Mouse (Mus musculus) NIH3T3 (cell line): ENCODE results near the gene Chrm4.
A peak's percentile ranks its signal among the peaks of the same experiment; 100 is the strongest.

ENCODE experiments used
- DNase-seq: peaks from one replicate; pipeline ENCODE4 v3.0.0-alpha.2; 2012; ENCODE audit warnings: low read depth

Gene Chrm4

DNA sequence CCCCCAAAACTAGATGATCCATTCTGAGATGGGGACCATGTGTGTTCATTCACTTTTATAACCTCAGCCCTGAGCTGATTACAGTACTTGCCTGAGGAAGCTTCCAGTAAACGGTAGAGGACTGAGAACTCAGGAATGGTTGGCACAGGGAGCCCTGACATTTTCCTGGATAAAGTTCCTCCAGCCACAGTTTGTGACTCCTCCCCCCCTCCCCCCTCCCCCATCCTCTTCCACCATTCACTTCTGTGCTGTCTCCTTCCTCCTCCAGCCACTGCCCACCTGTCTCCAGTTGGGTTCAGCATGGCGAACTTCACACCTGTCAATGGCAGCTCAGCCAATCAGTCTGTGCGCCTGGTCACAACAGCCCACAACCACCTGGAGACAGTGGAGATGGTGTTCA is at the start of gene Chrm4:
Gene Chrm4 (plus strand): TSS at position 301 of the 400 bp plus-strand sequence.
- DNase-seq: no peak

DNA sequence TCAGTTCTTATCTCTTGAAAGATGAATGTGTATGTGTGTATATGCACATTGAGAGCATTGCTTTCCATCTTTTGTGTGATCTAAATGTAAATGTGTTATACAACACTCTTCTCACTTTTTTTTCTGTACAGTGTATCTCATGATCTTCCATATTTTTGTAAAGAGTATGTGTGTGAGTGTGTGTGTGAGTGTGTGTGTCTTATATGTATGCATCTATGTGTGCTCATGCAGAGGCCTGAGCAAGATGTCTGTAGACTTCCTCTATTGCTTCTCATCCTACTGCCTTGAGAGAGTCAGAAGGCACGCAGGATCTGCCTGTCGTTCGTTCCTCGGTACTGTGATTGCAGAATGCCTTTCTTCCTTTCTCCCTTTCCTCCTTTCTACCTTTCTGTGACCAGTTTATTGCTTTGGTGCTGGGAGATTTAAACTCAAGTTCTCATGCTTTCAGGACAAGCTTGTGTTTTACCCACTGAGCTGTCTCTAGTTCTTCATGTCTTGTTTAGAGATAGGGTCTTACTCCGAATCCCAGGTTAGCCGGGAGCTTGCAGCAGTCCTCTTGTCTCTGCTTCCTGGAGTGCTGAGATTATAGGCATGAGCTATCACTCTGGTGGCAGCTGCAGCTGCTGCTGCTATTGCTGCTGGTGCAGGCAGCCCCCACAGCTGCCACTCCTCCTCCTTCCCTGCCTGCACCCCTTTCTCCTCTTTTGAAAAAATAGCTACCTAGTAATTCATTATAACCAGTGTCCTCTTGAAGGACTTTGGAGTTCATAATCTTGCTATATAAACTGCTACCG is 48.5 kb upstream of the Chrm4 start:
- no peak for DNase-seq

DNA sequence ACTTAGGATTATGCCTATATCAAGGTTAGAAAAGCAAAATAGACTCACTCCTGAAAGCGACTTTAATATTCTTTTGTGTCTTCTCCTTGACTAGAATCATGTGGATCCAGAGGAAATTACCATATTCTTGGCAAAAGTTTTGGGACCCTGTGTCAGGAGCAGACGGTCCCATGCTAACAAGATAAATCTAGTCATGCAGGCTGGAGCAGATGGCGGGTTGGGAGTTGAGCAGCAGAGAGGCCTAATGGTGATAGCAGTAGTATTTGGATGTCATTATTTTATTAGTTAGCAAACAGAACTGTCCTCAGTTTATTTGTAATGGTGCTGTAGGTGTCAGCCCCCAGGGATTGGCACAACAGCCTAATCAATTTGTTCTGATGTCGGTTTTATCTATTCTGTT is 43.1 kb upstream of the Chrm4 start:
- no peak for DNase-seq

DNA sequence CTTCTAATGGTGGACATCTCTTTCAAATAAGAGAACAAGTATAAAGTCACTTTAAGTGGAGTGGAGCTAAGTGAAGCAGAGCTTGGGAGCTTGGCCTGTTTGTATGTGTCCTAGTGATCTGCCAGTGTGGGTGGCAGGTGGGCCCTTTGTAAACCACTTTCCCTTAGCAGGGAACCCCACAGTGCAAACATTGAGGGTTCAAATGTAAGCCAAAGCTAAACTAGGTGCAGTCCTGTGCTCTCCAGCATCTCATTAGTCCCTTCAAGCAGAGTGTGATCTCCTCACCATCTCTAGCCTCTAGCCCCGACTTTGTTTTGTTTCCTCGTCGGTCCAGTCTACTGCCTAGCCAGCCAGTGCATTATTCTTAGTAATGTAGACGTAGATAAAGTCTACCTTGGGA is 42.4 kb upstream of the Chrm4 start:
- no peak for DNase-seq

DNA sequence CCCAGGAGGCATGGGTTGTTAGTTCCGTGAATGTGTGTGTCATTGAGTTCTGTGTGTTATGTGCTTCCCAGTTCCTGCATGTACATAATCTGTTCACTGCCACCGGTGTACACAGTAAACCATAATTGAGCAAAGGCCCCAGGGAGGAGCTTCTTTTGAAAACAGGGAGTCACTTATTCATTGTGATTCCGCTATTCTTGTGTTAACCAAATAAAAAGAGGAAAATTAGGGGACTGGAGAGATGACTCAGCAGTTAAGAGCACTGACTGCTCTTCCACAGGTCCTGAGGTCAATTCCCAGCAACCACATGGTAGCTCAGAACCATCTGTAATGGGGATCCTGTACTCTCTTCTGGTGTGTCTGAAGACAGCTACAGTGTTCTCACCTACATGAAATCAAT is 32.3 kb upstream of the Chrm4 start:
- DNase-seq: no peak

DNA sequence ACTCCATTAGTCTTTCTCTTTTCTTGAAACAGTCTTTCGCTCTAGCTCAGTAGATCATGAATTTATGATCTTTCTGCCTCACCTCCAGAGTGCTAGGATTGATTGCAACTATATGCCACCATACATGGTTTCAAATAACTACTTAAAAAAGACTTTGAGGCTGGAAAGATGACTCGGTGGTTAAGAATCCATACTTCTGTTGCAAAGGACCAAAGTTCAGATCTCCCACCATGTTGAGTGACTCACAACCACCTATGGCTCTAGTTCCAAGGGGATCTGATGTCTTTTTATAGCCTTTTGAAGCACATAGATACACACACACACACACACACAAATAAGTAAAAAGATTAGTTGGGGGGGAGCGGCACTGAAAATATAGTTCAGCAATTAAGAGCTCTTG is 31.6 kb upstream of the Chrm4 start:
- DNase-seq: peak; percentile 80

DNA sequence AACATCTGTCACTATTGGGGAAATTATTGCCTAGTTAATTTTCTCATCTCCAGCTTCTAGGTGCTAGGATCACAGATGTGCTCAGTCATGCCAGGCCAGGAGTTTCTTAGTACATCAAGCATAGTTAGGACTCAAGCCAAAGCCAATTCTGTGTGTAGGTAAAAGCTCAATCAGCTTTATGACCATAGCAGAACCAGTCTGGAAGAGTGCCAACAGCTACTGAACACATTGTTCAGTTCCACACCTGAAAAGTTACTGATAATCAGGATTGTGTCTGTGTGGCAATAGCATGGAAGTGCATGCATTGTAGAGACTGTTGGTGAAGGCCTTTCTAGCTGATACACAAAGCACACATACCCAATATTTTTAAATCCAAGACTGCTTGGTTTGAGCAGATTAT is 29.1 kb upstream of the Chrm4 start:
- DNase-seq: no peak

DNA sequence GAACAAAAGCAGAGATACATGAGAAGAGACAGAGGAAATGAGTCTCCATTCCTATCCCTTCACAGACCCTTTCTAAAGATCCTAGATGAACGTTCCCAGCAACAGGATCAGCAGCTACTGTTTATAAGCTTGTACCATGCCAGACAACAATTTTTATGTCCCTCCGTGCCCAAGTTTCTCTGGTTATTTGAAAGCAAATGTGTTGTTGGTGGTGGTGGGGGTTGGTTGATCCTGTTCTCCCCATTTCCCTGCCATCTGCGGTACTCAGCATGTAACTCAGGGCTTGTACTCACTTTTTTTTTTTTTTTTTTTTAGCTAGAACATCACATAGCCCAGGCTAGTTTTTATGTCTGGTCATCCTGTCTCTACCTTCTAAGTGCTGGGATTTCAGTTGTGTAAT is 27.9 kb upstream of the Chrm4 start:
- DNase-seq: no peak

DNA sequence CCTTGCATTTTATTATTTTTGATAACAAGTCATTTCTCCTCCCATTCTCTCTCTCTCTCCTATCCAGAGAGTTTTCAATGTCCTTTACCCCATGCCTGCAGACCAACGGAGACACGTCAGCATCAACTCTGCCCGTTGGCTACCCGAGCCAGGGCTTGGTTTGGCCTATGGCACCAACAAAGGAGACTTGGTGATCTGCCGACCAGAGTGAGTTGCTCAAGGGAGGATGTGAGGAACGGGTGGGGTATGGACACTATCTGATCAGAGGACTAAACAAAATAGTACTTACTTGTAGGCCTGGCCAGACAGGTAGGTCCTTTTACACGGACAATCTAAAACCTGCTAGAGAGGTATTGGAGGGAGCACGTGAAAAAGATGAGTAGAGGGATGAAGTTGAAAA is 26.6 kb upstream of the Chrm4 start:
- DNase-seq: no peak

DNA sequence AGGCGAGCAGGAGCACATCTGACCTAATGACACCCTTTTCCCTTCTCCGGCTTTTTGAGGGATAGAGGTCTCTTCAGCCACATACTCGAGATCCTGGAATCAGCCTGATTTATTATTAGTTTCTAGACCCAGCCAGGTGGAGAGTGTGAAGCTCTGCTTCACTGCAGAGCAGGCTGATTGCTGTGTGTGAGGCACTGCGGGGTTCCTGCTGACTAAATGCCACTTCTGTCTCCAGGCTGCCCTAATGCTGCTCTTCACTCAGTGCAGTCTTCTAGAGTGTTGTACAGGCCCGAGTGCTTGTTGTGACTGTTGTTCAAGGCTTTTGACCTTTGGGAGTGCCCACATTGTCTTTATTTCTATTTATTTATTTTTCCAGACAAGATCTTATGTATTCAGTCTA is 24.7 kb upstream of the Chrm4 start:
- DNase-seq: no peak

DNA sequence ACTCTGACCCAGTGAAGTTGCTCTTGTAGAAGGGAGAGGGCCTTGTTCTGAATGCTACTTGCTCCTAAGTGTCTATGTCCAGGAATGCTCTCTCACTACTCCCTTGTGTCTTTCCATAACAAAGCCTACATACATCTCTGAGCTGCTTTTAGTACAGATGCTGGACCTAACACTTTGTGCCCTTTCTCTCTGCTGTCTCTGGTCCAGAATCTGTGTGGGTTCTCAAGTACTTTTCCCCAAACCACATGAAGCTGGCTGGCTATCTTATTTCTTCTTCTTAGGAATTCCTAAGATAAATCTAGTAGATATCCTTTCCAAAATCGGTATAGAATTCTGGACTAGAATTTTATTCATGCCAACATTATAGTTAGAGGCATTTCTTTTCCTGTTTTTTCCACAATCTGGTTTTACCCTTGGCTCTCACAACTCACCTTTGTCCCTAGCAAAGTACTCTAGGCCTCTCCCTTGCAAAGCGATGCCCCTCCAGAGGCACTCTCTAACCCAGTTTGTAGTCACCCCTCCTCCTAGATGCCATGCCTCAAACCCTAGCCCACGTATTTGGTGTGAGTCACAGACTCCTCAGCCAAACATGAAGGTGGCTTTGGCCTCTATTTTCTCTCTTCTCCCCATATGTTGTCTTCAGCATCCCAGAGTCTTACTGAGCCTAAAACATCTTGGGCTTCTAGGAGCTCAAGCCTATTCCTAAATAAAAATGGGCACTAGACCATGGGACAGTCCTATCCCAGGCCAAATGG is 23.7 kb upstream of the Chrm4 start:
- peak; percentile 44 for DNase-seq

DNA sequence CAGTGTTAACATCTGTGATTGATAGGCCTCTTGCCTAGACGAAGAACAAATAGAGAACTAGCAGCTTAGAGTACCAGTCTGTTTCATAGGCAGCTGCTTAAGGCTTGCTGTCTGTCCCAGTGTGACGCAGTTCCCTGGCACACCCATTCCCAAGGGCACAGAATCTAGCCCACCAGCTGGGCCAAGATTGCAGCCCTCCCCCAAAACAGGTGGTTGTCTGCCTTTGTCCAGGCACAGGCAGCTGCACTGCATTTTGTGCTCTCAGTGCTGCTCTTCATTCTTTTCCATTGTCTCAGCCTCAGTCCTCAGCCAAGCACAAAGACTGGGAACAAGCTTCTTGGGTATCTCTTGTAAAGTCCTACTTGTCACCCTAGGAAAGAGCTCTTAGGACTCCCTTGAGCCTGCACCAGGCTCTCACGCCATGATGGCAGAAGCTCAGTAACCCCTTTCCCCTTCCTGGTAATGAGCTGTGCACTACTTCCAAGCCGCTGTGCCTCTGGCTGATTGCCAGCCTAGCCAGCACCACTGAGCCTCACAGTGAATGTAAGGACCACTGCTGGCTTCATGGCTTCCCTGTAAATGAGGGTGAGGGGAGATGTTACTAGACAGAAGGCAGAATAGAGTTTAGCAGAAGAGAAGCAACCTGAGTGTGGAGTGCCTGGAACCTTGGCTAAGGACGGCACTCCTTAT is 22.3 kb upstream of the Chrm4 start:
- no peak for DNase-seq

DNA sequence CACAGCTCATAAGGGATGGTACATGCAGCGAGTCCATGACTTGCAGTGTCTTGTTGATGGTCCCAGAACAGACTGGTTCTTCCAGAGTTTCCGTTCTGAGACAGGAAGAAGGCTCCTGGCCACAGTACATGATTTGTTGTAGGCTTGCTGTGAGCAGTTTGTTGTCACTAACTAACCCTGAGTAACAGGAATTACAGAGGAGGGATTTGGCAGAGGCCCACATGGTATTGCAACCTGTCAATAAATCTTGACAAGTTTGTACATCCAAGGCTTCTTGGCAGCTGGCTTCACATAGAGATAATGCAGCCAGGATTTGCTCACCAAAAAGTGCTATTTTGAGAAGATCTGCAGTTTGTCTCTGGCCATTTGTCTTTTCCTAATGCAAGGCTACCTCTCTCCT is 20.9 kb upstream of the Chrm4 start:
- peak; percentile 58 for DNase-seq

DNA sequence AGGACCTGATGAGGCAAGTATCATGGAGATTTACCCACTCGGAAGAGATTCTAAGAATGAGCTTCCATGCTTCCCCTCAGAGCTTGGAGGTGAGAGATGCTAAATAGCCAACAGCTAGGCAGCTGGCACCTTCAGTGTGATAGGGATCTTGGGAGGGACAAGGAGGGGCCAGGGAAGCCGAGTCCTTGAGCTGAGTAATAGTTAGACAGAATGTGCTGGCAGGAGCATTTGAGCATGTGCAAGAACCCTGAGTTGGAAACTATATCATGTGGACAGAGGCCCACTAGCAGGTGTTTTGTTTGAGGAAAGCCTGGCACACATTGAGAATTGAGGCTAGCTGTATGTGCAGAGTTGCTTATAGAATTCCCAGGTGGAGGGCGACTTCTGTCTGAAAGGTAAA is 14.4 kb upstream of the Chrm4 start:
- no peak for DNase-seq

DNA sequence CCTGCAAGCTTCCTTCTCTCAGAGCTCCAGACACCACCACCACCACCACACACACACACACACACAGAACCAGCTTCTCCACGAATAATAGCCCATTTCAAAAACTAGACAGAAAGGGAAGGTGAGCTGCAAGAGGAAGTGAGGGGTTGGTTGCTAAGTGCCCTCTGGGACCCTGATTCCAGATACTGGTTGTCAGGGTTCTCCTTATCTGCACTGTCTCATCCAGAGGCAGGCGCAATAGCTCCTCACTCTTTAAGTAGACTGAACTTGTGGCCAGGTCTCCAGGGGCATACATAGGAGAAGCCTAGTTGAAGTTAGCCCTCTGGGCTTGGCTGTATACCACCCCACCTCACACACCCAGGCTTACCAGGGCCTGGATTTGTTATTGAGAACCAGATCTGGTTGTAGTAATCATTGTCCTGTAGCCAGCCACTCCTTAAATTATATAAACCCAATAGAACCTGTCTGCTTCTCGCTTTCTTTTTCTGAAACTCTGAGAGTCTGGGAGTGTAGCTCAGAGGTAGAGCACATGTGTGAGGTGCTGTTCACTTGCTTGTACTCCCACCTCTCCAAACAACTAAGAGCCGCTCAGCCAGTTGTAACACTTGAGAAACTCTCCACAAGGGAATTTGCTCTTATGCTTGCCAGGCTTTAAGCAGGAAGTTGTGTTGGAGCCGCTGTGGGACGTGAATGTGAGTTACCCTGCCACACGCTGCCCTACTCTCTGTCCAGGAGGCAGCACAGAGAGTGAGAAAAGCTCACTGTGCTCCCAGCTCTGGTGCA is 13.5 kb upstream of the Chrm4 start:
- no peak for DNase-seq

DNA sequence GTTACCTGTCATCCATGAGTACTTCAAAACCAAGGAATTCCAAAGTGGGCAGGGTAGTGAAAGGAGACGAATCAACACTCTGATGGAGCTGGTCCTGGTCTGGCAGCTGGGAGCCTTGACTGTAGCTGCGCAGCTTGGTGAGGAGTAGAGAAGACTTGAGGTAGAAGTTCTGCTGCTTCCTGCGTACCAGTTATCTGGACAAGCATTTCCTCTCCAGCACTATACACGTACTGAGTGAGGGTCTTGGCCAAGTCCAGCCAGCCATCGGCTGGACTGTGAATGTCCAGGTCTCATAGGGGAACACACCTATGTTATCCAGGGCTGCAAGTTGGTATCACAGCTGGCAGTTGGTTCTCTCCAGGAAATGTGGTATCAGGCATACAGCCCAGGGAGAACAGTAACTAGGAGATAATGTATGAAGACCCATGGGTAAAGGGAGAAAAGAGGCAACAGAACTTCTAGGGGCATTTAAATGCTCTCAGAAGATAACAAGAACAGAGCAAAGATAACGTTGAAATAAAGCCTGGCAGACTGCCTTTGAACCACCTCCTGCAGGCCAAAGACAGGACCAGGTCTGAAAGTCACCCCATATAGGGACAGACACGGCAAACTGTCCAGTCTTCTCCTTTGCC is 10.6 kb upstream of the Chrm4 start:
- DNase-seq: no peak

DNA sequence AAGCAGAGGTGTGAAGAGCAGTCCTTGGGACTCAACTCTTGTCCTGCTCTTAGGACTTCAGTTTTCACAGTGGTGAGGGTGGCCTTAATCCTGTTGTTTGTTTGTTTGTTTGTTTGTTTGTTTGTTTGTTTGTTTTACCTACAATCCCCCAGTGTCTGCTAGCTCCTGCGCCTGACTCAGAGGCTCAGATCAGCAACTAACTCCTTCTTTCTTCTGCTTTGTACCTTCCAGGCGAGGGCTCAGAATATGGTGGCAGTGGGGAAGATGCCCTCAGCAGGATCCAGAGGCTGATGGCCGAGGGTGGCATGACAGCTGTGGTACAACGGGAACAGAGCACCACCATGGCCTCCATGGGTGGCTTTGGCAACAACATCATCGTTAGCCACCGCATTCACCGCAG is 10.0 kb upstream of the Chrm4 start:
- no peak for DNase-seq

DNA sequence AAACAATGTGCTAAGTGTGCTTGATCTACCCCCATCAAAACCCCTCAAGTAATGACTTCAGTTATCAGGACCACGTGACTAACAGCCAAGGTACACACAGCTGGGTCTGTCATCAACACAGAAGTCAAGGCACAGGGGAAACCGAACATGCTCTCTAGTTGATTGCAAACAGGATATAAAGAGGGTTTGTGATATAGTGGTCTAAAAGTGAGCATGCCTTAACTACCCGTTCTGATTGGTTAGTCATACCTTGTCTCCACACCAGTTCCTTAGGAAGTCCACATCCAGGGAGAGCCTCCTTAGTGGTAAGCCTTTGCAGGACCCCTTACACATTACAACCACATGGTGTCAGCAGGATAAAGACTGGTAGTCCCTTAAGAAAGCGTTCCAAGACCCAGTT is 6.9 kb upstream of the Chrm4 start:
- no peak for DNase-seq

DNA sequence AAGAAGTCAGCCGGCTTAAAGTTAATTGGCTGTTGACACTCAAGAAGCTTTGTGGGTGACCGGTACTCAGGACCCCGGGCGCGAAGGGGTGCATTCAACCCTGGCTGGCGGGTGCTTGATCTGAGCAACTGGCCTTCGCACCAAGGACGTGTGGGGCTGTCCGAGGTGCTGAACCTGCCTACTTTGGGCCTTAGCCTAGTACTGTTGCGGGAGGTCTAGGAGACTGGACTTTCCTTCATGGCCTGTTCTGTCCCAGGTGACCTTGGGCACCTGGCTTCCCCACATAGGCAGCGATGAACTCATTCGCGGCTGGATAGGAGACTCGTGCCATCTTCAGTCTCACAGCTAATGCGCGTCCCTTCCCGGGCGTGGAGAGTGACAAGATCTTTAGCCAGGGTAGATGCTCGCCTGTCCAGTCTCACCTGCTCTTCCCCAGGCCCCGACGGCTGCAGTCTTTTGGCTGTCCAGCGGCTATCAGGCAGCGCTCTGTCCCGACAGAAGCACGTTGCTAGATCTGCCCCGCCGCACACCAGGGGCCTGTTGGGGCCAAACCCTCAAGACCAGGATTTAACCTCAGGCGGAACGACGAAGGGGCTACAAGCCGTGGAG is 5.8 kb upstream of the Chrm4 start:
- DNase-seq: peak; percentile 59

DNA sequence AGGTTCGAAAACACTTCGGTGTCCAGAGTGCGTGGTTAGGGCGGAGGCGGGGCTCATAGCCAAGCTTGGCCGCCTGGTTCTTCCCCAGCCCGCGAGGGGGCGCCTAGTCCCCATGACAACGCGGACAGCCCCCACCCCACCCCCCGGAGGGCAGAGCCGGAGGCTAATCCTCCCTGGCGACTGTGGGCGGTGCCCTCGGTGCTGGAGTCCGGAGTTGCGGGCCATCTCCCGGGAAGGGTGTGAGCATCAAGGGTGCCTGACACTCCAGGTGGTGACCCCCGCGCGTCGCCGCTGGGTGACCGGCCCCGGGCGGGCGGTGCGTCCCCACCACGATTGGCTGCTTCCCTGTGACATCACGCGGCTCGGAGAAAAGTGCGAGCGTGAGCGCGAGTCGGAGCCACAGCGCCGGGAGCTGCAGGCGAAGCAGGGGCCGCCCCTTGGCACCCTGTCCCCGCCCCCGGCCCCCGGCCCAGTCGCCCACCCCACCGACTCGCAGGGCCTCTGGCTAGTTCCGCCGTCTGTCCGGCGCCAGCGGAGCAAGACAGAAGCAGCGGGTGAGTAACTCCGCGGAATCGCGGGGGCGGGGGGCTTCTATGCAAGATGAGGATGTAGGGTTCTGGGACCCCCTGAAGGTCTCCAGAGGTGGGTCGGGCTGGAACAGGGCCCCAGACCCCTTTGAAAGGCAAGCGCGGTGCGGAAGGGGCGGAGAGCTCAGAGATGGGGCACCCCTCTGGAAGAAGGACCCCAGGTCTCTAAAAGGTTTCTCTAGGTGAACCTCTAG is 5.1 kb upstream of the Chrm4 start:
- DNase-seq: peak; percentile 73
